23 mouse cellular contexts compared by ENCODE assay signal in the genomic region with DNA sequence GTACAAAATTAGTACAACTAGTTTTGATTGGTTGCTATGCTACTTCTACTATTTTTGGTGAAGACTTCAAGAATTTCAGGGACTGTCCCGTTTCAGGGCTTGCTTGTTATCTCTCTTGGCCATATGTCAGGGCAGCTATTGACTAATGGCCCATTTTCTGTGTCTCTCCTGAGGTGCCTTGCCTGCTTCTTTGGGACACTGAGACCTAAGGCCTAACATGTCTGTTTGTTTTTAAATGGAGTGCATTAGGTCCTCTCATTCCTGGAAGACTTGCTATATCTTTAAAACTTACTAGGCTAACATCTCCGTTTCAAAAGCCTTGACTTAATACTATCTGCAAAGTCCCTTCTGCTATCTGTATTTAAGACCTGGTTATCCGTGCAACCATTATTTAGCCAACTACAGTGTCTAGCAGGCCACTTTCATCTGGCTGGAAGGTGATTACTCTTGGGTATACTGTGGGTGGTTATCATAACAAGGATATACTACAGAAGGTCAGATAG. TPM values are rescaled to one million over a fixed set of nuclear protein-coding genes. Genes with fewer than 3 reads are reported as not detected.
DNase-seq lines count a peak whose midpoint lies in the region; ATAC-seq and TF ChIP-seq lines count a peak whose summit lies in the region.
"Had no signal": no experiment of that assay in that cellular context is flagged by ENCODE, and none has a peak within 500 bp of the region (broad histone marks: within the 10 kb centered on the region; RNA-seq: fewer than 3 reads in every experiment).

No protein-coding gene starts in this region.

- H3K4me2 ChIP-seq in intestine, embryonic 15.5 days (replicated peaks), result no peak overlapping the region
- H3K4me2 ChIP-seq in intestine, embryonic 16.5 days (ENCODE audit: low read depth, low read length), result no peak overlapping the region
- peak overlapping the region; percentile 36 for H3K4me2 ChIP-seq in liver, embryonic 14.5 days (ENCODE audit: low read depth)
- H3K4me2 ChIP-seq: hindbrain, embryonic 12.5 days; midbrain, embryonic 15.5 days had no signal

- DNase-seq in c-Kit-positive CD71-positive TER-119-positive erythroid progenitor cells, embryonic 14.5 days (ENCODE audit: low spot score), result peak; percentile 81
- peak; percentile 28 to 86 (median 35) for DNase-seq in liver, embryonic 14.5 days (ENCODE audit: low read depth in 3 of 3, low spot score in 3 of 3)
- DNase-seq in kidney, postnatal 14 days, result no peak
- no peak for DNase-seq in heart, postnatal 36 days
- DNase-seq in left cerebral cortex, adult 18-20 months (ENCODE audit: low spot score in 2 of 2), result no peak
- DNase-seq: adrenal gland, postnatal 25 days; cerebellum, postnatal 25 days; gastrocnemius, postnatal 25 days; kidney, postnatal 25 days; lung, adult 18-20 months; right cerebral cortex, postnatal 25 days had no signal

- TF ChIP-seq EP300 in liver, embryonic 14.5 days (IDR thresholded peaks at IDR 0.05; ENCODE audit: low read depth), result peak; percentile 91

- H3K36me3 ChIP-seq in intestine, embryonic 15.5 days, result no peaks in the 10 kb centered on the region
- H3K36me3 ChIP-seq in intestine, embryonic 16.5 days (ENCODE audit: control insufficient read depth, insufficient read depth, low read length), result no peaks in the 10 kb centered on the region
- H3K36me3 ChIP-seq in liver, embryonic 14.5 days (replicated peaks; ENCODE audit: control insufficient read depth, insufficient read depth, low read depth), result no peaks in the 10 kb centered on the region
- H3K36me3 ChIP-seq: hindbrain, embryonic 12.5 days; midbrain, embryonic 15.5 days had no signal

- ATAC-seq in intestine, embryonic 15.5 days, result peak; percentile 49; the same call in 1 of the 2 replicates
- ATAC-seq in intestine, embryonic 16.5 days, result no peak
- ATAC-seq in liver, embryonic 14.5 days (ENCODE audit: insufficient read depth), result peak; percentile 97
- ATAC-seq: intestine, postnatal 0 days; midbrain, embryonic 15.5 days had no signal

- no peaks in the 10 kb centered on the region for H3K27me3 ChIP-seq in intestine, embryonic 15.5 days (replicated peaks)
- H3K27me3 ChIP-seq in intestine, embryonic 16.5 days (replicated peaks; ENCODE audit: control insufficient read depth, insufficient read depth, low read length), result no peaks in the 10 kb centered on the region
- no peaks in the 10 kb centered on the region for H3K27me3 ChIP-seq in liver, embryonic 14.5 days (ENCODE audit: control insufficient read depth, insufficient read depth, low read length)
- H3K27me3 ChIP-seq: hindbrain, embryonic 12.5 days; midbrain, embryonic 15.5 days had no signal

- H3K4me1 ChIP-seq in intestine, embryonic 15.5 days (replicated peaks), result no peaks in the 10 kb centered on the region
- H3K4me1 ChIP-seq in intestine, embryonic 16.5 days (ENCODE audit: control insufficient read depth, insufficient read depth, low read length), result no peaks in the 10 kb centered on the region
- H3K4me1 ChIP-seq in liver, embryonic 14.5 days (replicated peaks; ENCODE audit: control insufficient read depth in 2 of 2, insufficient read depth in 2 of 2, low read length in 1 of 2), result peaks cover 19% of the 10 kb centered on the region in 2 experiments
- H3K4me1 ChIP-seq: hindbrain, embryonic 12.5 days; midbrain, embryonic 15.5 days had no signal

- intact Hi-C loops in heart, postnatal 36 days (cut with DNase I), result no loop called here

- no peak overlapping the region for H3K27ac ChIP-seq in intestine, embryonic 15.5 days
- H3K27ac ChIP-seq in intestine, embryonic 16.5 days (ENCODE audit: low read length), result no peak overlapping the region
- peak overlapping the region; percentile 80 for H3K27ac ChIP-seq in liver, embryonic 14.5 days
- H3K27ac ChIP-seq: hindbrain, embryonic 12.5 days; macrophage; midbrain, embryonic 15.5 days had no signal

- 71% methylated on average over 3 of the region's 3 CpGs for WGBS in intestine, embryonic 15.5 days
- 64% methylated on average over 3 of the region's 3 CpGs for WGBS in intestine, embryonic 16.5 days
- WGBS in liver, embryonic 14.5 days (ENCODE audit: insufficient replicate concordance), result 8% methylated on average over 3 of the region's 3 CpGs

- no peaks in the 10 kb centered on the region for H3K9me3 ChIP-seq in intestine, embryonic 15.5 days
- H3K9me3 ChIP-seq in intestine, embryonic 16.5 days (ENCODE audit: control insufficient read depth, low read length), result no peaks in the 10 kb centered on the region
- no peaks in the 10 kb centered on the region for H3K9me3 ChIP-seq in liver, embryonic 14.5 days (ENCODE audit: control insufficient read depth, low read length)
- H3K9me3 ChIP-seq: hindbrain, embryonic 12.5 days; midbrain, embryonic 15.5 days had no signal

- no peak overlapping the region for H3K4me3 ChIP-seq in intestine, embryonic 15.5 days (replicated peaks)
- no peak overlapping the region for H3K4me3 ChIP-seq in intestine, embryonic 16.5 days (ENCODE audit: low read length)
- no peak overlapping the region for H3K4me3 ChIP-seq in liver, embryonic 14.5 days (ENCODE audit: insufficient read depth in 1 of 2, low read depth in 2 of 2, low read length in 2 of 2)
- H3K4me3 ChIP-seq: hindbrain, embryonic 12.5 days; midbrain, embryonic 15.5 days had no signal

- no peak for TF ChIP-seq CTCF in liver, embryonic 14.5 days (IDR thresholded peaks at IDR 0.05; ENCODE audit: low read depth)

- H3K9ac ChIP-seq in intestine, embryonic 15.5 days, result no peak overlapping the region
- no peak overlapping the region for H3K9ac ChIP-seq in intestine, embryonic 16.5 days (ENCODE audit: low read depth, low read length)
- peak overlapping the region; percentile 24; the same call in 1 of the 2 replicates for H3K9ac ChIP-seq in liver, embryonic 14.5 days (replicated peaks)
- H3K9ac ChIP-seq: hindbrain, embryonic 12.5 days; midbrain, embryonic 15.5 days had no signal

RNA-seq across cellular contexts. Expression of gene Ccr1, which starts 10.5 kb away (rescaled TPM):
- polyA plus RNA-seq in intestine, embryonic 15.5 days (2015; fragmentation: Nextera tagmentation; extraction: Ambion mirVana), result 3.3 and 3.7 TPM in 2 replicates
- 3.7 and 4.0 TPM in 2 replicates for polyA plus RNA-seq in intestine, embryonic 16.5 days (2015; fragmentation: Nextera tagmentation; extraction: Ambion mirVana)
- 0.70 and 1.4 TPM in 2 replicates for polyA plus RNA-seq in liver, embryonic 14.5 days (2012; rRNA removed)
- polyA plus RNA-seq in liver, embryonic 14.5 days (2014; fragmentation: Nextera tagmentation; extraction: Ambion mirVana), result 2.0 and 2.4 TPM in 2 replicates
- total RNA-seq in heart, postnatal 36 days (2021), result 1 to 10 TPM; 1.1 to 1.3 TPM
- total RNA-seq in left cerebral cortex, adult 18-20 months (2021), result not detected

RNA-seq across cellular contexts. Expression of gene Ccr1l1, which starts 20.2 kb away (rescaled TPM):
- polyA plus RNA-seq in intestine, embryonic 15.5 days (2015; fragmentation: Nextera tagmentation; extraction: Ambion mirVana), result 0.24 TPM in 1 of 2 replicates, not detected in the other
- polyA plus RNA-seq in intestine, embryonic 16.5 days (2015; fragmentation: Nextera tagmentation; extraction: Ambion mirVana), result not detected in 2 replicates
- polyA plus RNA-seq in liver, embryonic 14.5 days (2012; rRNA removed), result 0.04 TPM in 1 of 2 replicates, not detected in the other
- polyA plus RNA-seq in liver, embryonic 14.5 days (2014; fragmentation: Nextera tagmentation; extraction: Ambion mirVana), result not detected in 2 replicates
- total RNA-seq in heart, postnatal 36 days (2021), result not detected
- not detected for total RNA-seq in left cerebral cortex, adult 18-20 months (2021)
- total RNA-seq: adrenal gland, postnatal 25 days; gastrocnemius, postnatal 25 days; layer of hippocampus, postnatal 10 days; left cerebral cortex, postnatal 25 days had no signal
- polyA plus RNA-seq: C2C12; embryonic facial prominence, embryonic 11.5 days; heart, embryonic 14.5 days; hindbrain, embryonic 12.5 days; intestine, postnatal 0 days; midbrain, embryonic 15.5 days; thymus, postnatal 0 days had no signal

Comparison
In these comparisons a context has a peak if more than half of its experiments do, and no peak if none do; other contexts are left out.
1. DNase-seq: peak in c-Kit-positive CD71-positive TER-119-positive erythroid progenitor cells, embryonic 14.5 days (single experiment) and liver, embryonic 14.5 days (3 of 3); none in kidney, postnatal 14 days (single experiment), heart, postnatal 36 days (0 of 2) and left cerebral cortex, adult 18-20 months (0 of 2).